20 mouse cellular contexts compared by ENCODE assay signal in the genomic region with DNA sequence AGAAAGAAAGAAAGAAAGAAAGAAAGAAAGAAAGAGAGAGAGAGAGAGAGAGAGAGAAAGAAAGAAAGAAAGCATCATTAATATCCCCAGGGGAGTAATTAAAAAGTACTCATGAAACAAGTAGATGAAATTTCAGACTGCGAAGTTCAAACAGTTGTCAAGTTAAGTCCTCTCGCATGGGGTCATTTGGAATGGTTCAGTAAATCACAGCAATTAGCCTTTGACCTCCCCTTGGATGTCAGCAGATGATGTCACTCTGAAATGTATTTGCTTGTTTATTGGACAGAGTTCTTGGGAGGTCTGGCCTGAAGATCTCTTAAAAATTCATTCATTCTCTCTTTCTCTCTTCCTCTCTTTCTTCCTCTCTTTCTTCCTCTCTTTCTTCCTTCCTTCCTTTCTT. TPM values are rescaled to one million over a fixed set of nuclear protein-coding genes. Genes with fewer than 3 reads are reported as not detected.
DNase-seq lines count a peak whose midpoint lies in the region; ATAC-seq and TF ChIP-seq lines count a peak whose summit lies in the region.
"Had no signal": no experiment of that assay in that cellular context is flagged by ENCODE, and none has a peak within 500 bp of the region (broad histone marks: within the 10 kb centered on the region; RNA-seq: fewer than 3 reads in every experiment).

No protein-coding gene starts in this region.

- no peaks in the 10 kb centered on the region; the same call in 1 of the 2 replicates for H3K27me3 ChIP-seq in liver, adult 2 months (ENCODE audit: control insufficient read depth, insufficient read depth, low read length)
- peaks cover 33% of the 10 kb centered on the region for H3K27me3 ChIP-seq in liver, embryonic 11.5 days (replicated peaks; ENCODE audit: control insufficient read depth, insufficient read depth, low read length)
- H3K27me3 ChIP-seq in kidney, embryonic 16.5 days (ENCODE audit: insufficient read depth, low read length), result no peaks in the 10 kb centered on the region

- no peak for ATAC-seq in liver, embryonic 11.5 days (replicated peaks; ENCODE audit: low FRiP score)
- no peak for ATAC-seq in kidney, embryonic 16.5 days (ENCODE audit: low FRiP score, low TSS enrichment)
- ATAC-seq: liver, embryonic 12.5 days had no signal

- WGBS in liver, adult 2 months, result 32% methylated on average over 2 of the region's 2 CpGs
- 59% methylated on average over 2 of the region's 2 CpGs for WGBS in liver, embryonic 11.5 days
- WGBS in kidney, embryonic 16.5 days, result 5% methylated on average over 2 of the region's 2 CpGs

- H3K79me2 ChIP-seq in liver, adult 2 months (ENCODE audit: control insufficient read depth, insufficient read depth, low read length), result no peaks in the 10 kb centered on the region

- DNase-seq in liver, adult 2 months (ENCODE audit: extremely low read depth, low read depth, low spot score), result peak; percentile 45
- DNase-seq in liver, embryonic 11.5 days (ENCODE audit: low spot score), result no peak
- DNase-seq in forelimb bud, embryonic 11.5 days (ENCODE audit: low read depth, low spot score), result peak; percentile 72
- peak; percentile 85 for DNase-seq in retina, postnatal 1 day
- DNase-seq in heart, adult 9 months (ENCODE audit: low spot score in 2 of 2), result no peak
- DNase-seq in adrenal gland, adult (ENCODE audit: inconsistent age in 2 of 2, low spot score in 1 of 2), result no peak
- DNase-seq in ovary, postnatal 36 days (ENCODE audit: low spot score), result no peak
- DNase-seq: cerebellum, adult 8-10 months; gastrocnemius, postnatal 14 days; heart, postnatal 36 days; right cerebral cortex, postnatal 14 days; thymus, postnatal 14 days had no signal

- no peak overlapping the region for H3K27ac ChIP-seq in liver, adult 2 months (replicated peaks; ENCODE audit: insufficient read depth, low read depth, low read length)
- H3K27ac ChIP-seq in liver, embryonic 11.5 days (ENCODE audit: low read depth, low read length), result no peak overlapping the region
- no peak overlapping the region for H3K27ac ChIP-seq in kidney, embryonic 16.5 days (ENCODE audit: low read length)
- H3K27ac ChIP-seq: embryonic facial prominence, embryonic 13.5 days; forebrain, embryonic 12.5 days; heart, embryonic 10.5 days; left cerebral cortex, adult 2 months; liver, embryonic 12.5 days had no signal

- no peak for TF ChIP-seq POLR2A in liver, adult 2 months (IDR thresholded peaks at IDR 0.05; ENCODE audit: extremely low read depth, insufficient read depth, low read length)

- no peak for TF ChIP-seq CTCF in liver, adult 2 months (IDR thresholded peaks at IDR 0.05; ENCODE audit: low read depth, low read length)

- no peak overlapping the region for H3K4me3 ChIP-seq in liver, adult 2 months (ENCODE audit: insufficient read depth, low read depth, low read length)
- H3K4me3 ChIP-seq in liver, embryonic 11.5 days (ENCODE audit: low read depth, low read length), result no peak overlapping the region
- no peak overlapping the region for H3K4me3 ChIP-seq in kidney, embryonic 16.5 days (ENCODE audit: low read length)
- H3K4me3 ChIP-seq: embryonic facial prominence, embryonic 13.5 days; forebrain, embryonic 12.5 days; heart, embryonic 10.5 days; left cerebral cortex, adult 2 months; liver, embryonic 12.5 days; myocyte had no signal

- no peaks in the 10 kb centered on the region for H3K36me3 ChIP-seq in liver, adult 2 months (ENCODE audit: control insufficient read depth, insufficient read depth, low read length)
- no peaks in the 10 kb centered on the region for H3K36me3 ChIP-seq in liver, embryonic 11.5 days (ENCODE audit: control insufficient read depth, insufficient read depth, low read length)
- no peaks in the 10 kb centered on the region for H3K36me3 ChIP-seq in kidney, embryonic 16.5 days (ENCODE audit: insufficient read depth, low read length)
- H3K36me3 ChIP-seq: embryonic facial prominence, embryonic 13.5 days; forebrain, embryonic 12.5 days; heart, embryonic 10.5 days; liver, embryonic 12.5 days had no signal

- H3K9ac ChIP-seq in liver, adult 2 months (ENCODE audit: low read depth, low read length), result no peak overlapping the region
- H3K9ac ChIP-seq in liver, embryonic 11.5 days (ENCODE audit: low read depth, low read length), result no peak overlapping the region
- no peak overlapping the region for H3K9ac ChIP-seq in kidney, embryonic 16.5 days (replicated peaks; ENCODE audit: low read length)
- H3K9ac ChIP-seq: embryonic facial prominence, embryonic 13.5 days; forebrain, embryonic 12.5 days; liver, embryonic 12.5 days had no signal

- H3K4me2 ChIP-seq in liver, embryonic 11.5 days, result no peak overlapping the region
- H3K4me2 ChIP-seq in kidney, embryonic 16.5 days (replicated peaks; ENCODE audit: low read depth, low read length), result peak overlapping the region; percentile 95
- H3K4me2 ChIP-seq: liver, embryonic 12.5 days; midbrain, embryonic 11.5 days had no signal

- H3K9me3 ChIP-seq in liver, embryonic 11.5 days (ENCODE audit: control insufficient read depth, low read length), result no peaks in the 10 kb centered on the region
- H3K9me3 ChIP-seq in kidney, embryonic 16.5 days (ENCODE audit: low read length), result no peaks in the 10 kb centered on the region
- H3K9me3 ChIP-seq: embryonic facial prominence, embryonic 13.5 days; forebrain, embryonic 12.5 days; heart, embryonic 10.5 days; liver, embryonic 12.5 days had no signal

- peaks cover 7% of the 10 kb centered on the region; the same call in 1 of the 2 replicates for H3K4me1 ChIP-seq in liver, adult 2 months (ENCODE audit: control insufficient read depth, insufficient read depth, low read length)
- H3K4me1 ChIP-seq in liver, embryonic 11.5 days (replicated peaks; ENCODE audit: control insufficient read depth, insufficient read depth, low read length), result no peaks in the 10 kb centered on the region; the same call in 1 of the 2 replicates
- H3K4me1 ChIP-seq in kidney, embryonic 16.5 days (ENCODE audit: insufficient read depth, low read length), result peaks cover 45% of the 10 kb centered on the region

RNA-seq across cellular contexts. Expression of gene Cd83, which starts 2.7 kb away (rescaled TPM):
- total RNA-seq in liver, adult 2 months (2014; rRNA removed), result 3.8 and 4.4 TPM in 2 replicates
- 0.40 and 0.73 TPM in 2 replicates for polyA plus RNA-seq in liver, adult 2 months (2012; rRNA removed)
- 1.3 and 1.8 TPM in 2 replicates for polyA plus RNA-seq in liver, embryonic 11.5 days (2014; fragmentation: Nextera tagmentation; extraction: Ambion mirVana)
- 35.0 and 35.2 TPM in 2 replicates for polyA plus RNA-seq in kidney, embryonic 16.5 days (2015; fragmentation: Nextera tagmentation; extraction: Ambion mirVana)
- polyA plus RNA-seq: myocyte had no signal

Comparison
In these comparisons a context has a peak if more than half of its experiments do, and no peak if none do; other contexts are left out.
1. DNase-seq: peak in liver, adult 2 months (single experiment), forelimb bud, embryonic 11.5 days (single experiment) and retina, postnatal 1 day (single experiment); none in liver, embryonic 11.5 days (single experiment), heart, adult 9 months (0 of 2), adrenal gland, adult (0 of 2) and ovary, postnatal 36 days (single experiment).
2. RNA of gene Cd83, which starts 2.7 kb away (polyA plus RNA-seq): 35.0 to 35.2 TPM in kidney, embryonic 16.5 days; 1.3 to 1.8 TPM in liver, embryonic 11.5 days and 0.40 to 0.73 TPM in liver, adult 2 months; every median in the first group is over 10 times any median in the second.